Mouse (Mus musculus) embryo, embryonic 10.5 days (tissue): ENCODE measurements around the gene Nt5c.
"Not testable (repeated sequence)": the region's sequence is repeated elsewhere in the genome, so short reads cannot be mapped to it uniquely, and the experiment has no call there.

Source experiments
- DNase-seq: peaks from one replicate; pipeline ENCODE4 v3.0.0-alpha.2; 2015; ENCODE audit warnings: low spot score

The Nt5c gene

DNA sequence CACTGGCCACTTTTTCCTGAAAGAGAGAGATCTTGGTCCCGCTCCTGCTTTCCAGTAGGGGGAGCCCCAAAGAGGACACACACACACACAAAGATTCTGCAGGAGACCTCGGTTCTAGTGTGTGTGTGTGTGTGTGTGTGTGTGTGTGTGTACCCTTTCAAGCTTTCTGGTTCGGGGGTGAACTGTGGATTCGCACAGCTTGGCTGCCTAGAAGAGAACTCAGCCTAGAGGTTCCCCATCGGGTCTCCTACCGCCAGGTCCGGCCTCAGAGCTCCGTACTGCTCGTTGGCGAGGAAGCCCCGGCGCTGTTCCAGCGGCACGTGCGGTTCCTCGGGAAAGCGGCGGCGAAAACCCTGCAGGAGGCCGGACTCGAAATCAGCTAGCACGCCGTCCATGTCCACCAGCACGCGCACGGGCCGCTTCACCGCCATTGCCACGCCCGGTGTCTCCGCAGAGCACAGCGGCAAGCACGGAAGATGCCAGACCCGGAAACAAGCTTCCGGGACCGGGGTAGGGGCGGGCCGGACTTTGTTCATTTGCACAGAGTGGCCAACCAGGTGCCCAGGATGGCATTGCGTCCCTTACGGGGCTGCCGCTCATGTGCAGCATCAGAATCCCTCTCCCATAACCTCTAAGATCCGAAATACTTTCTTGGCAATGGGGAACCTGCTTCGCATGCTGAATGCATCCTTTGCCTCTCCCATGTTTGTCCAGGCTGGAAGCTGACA lies at the start of gene Nt5c:
Nt5c (minus strand) TSS at position 507 of the 728 bp plus-strand sequence.
- DNase-seq, result peak; percentile 87

DNA sequence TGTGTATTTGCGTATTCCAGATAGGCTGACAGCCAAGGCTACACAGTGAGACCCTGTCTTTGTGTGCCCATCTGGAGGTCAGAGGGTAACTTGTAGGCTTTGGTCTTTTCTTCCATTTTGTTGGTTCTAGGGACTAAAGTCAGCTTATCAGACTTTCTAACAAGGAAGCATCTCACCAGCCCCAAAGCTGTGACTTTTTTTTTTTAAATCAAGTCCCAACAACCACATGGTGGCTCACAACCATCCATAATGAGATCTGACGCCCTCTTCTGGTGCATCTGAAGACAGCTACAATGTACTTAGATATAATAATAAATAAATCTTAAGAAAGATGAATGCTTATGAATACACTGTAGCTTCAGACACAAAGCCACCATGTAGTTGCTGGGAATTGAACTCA lies 46.4 kb upstream of the Nt5c start:
- no peak for DNase-seq

DNA sequence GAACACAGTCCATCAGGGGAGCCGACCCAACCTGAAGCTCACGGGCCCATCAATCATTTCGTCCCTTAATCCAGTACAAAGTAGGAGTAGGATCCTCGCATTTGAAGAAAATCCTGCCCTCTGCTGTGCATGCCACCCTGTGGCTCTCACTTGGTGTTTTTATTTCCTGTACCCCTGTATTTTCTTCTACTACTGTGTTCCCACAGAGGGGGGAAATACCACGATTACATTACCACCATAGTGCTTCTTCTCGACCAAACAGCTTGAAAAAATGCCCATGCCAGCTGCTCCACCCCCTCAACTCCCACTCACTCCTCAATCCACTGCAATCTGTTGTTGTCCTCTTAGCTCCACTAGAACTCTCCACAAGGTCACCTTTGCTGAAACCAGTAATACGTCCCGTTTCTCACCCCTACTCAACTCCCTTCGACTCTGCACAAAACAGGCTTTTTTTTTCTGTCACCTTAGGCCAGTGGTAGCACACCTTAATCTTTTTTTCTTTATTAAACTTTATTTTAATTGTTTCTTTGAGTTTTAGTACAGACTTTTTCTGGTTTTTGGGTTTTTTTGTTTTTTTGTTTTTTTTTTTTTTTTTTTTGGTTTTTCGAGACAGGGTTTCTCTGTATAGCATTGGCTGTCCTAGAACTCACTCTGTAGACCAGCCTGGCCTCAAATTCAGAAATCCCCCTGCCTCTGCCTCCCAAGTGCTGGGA lies 45.4 kb upstream of the Nt5c start:
- DNase-seq, result peak; percentile 14

DNA sequence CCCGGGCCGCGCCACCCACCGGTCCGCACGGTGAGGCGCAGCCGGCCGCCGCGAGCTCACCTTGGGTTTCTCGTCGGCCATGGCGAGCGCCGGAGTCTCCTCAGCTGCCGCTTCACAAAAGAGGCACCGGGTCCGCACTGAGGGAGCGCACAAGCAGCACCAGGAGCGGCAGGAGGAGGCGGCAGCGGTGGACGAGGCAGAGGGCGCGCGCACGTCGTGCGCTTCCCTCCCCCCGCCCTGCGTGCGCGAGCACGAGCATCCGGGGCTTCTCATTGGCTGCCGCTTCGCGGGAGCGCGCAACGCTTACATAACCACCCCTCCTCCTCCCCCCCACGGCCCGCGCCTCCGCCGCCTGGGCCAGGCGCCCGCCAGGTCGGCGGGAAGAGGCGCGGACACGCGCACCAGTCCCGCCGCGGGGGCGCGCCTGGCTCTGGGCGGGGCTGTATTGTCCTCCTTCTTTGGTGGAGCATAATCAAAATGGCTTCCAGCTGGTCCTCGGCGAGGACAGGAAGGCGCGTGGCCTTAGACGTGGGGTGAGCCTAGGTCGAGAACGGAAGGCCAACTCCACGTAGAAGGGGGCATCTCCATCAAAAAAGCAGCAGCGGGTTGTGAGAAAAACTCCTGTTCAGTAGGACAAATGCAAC lies 44.5 kb upstream of the Nt5c start, which contains the start of gene Sumo2:
Sumo2 (minus strand) TSS at position 239 of the 644 bp plus-strand sequence.
- DNase-seq, result peak; percentile 98

DNA sequence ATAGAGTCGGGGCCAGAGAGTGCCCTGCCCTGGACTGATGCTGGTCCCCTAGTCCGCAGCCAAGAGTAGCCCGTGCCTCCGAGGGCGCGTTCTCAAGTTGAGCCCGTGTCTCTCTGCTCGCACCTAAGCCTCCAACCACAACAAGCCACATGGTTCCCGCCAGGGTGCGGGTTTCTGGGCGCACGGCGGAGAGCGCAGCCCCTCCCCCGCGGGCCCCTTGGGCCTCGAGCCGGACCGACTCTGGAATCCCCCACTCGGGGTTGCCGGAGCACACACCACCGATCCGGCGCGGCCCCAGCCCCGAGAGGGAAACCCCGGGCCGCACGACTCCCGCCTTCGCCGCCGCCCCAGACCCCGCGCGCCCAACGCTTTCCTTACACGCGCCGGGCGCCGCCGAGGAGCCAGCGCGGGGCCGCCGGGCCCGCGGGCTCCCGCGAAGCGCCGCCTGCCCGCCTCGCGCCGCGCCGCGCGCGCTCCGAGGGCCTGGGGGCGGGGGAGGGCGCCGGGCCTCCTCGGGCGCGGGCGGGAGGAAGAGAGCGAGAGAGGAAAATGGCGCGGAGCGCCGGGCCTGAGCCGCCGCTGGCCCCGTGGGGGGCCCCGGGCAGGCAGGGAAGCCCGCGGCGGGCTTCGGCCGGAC lies 43.9 kb upstream of the Nt5c start:
- DNase-seq, result peak; percentile 75

DNA sequence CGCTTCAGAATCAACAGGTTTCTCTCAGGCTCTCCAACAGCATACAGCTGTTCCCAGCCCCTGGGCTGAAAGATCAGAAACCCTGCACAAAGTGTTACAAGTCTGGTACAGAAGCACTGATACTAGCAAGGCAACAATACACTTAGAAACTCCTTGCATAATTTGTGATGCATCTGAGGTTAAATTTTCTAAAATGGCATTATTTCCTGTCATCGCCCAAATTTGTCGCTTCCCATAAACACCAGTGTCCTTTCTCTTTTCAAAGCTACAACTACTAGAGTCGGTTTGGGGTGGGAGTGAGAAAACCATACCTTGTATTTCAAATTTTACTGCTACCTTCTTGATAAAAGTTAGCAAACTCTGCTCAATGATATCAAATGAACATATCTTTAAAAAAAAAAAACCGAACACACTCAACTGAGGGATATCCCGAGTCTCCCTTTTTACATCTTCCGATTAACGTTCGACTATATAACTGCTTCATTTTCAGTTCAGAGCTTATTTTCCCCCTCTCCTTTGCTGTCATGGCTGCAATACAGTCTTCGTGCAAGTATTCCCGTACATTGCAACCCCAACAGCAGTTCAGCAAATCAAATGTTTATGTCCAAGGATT lies 43.2 kb upstream of the Nt5c start:
- no peak for DNase-seq

DNA sequence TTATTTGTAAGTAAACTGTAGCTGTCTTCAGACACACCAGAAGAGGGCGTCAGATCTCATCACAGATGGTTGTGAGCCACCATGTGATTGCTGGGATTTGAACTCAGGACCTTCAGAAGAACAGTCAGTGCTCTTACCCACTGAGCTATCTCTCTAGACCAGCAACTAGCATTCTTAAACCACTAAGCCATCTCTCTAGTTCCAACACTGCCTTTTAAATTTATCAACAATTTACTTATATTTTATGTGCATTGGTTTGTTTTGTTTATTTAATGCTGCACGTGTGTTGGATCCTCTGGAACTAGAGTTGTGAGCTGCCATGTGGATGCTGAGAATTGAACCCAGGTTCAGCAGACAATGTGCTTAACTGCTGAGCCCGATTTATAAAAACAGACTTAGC lies 34.8 kb upstream of the Nt5c start:
- not testable (repeated sequence) for DNase-seq

DNA sequence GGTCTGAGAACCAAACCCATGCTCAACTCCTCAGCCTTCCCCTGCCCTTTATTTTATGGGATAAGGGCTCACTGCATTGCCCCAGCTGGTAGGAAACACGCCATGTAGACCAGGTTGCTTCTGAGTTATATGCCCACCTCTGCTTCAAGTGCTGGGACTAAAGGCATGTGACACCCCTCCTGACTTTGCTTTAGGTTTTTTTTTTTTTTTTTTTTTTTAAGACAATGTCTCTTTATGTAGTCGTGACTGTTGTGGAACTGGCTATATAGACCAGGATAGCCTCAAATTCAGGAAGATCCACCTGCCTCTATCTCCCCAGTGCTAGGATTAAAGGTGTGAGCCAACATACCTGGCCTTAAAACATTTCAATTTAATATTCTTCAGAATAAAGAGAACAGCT lies 31.0 kb upstream of the Nt5c start:
- no peak for DNase-seq

DNA sequence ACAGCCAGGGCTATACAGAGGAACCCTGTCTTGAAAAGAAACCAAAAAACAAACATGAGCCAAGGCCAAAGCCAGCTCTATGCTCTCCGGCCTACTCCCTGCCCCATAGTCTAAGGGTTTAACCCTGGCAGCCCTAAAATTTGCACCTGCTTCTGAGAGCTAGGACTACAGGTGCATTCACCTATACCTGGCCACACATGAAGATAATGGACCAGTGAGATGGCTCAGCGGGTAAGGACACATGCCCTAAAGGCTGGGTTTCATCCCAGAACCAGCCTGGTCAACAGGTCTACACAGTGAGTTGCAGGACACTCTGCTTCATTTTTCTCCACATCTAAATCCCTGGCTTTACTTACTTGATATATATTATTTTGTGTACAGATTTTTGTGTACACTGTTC lies 30.6 kb upstream of the Nt5c start:
- DNase-seq, result no peak

DNA sequence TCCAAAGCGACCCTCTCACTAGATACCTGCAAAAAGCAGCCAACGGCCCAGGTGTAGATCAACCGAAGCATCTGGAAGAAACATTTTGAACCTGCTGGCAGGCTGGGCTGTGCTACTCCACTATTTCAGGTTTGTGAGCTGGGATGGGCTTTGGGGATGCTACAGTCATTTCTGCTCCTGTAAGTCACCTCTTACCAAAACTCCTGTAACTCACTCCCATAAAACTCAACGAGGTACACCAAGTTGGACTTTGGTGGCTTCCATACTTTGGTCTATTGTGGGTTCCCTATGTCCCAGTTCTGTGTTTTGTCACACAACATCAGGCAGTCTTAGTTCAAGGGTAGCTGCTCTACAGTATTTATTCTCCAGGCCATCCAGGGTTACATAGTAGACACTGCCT lies 29.4 kb upstream of the Nt5c start:
- no peak for DNase-seq

DNA sequence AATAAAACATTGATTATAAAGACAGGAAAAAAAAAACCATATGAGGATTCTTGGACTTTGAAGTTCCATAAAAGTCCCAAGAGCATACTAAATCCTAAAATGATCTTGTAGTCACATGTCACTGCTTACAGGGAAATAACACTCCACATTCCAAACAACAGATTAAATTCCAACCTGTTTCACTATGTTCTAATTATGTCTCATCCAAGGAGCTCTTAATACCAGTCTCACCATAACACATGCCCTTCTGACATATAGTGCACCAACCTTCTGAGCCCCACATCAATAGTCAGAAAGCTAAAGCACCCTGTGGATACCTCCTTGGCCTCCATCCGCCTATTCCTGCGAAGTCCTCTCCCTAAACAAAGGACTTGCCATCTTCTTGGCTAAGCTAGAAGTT lies 28.6 kb upstream of the Nt5c start:
- DNase-seq, result no peak

DNA sequence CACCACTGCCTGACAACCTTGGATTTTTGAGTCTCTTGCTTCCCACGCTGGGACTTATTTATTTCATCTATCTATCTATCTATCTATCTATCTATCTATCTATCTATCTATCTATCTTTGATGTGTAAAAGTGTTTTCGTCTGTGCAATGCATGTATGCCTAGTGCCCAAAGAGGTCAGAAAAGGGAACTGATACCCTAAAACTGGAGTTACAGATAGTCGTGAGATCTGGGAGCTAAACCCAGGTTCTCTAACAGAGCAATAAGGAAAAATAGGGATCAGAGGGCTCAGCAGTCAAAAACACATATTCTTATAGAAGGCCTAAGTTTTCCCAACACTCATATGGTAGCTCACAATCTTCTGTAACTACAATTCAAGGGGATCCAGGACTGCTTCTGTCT lies 27.9 kb upstream of the Nt5c start:
- DNase-seq, result no peak

DNA sequence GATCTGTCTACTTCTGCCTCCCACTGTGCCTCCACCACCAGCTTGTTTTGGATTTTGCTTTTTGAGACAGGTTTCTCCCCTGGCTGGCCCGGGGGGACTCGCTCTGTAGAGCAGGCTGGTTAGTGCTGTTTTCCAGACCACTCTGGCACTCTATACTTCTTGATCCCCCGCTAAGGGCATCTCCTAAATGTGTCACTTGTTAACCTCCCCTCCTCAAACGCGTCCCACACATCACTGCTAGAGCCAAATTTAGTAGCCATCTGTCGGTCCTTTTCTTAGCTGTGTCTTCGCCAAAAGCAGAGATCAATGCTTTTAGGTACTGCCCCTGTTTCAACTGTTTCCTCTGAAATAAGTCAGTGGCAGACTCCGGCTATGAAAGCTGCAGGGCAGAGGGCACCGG lies 27.0 kb upstream of the Nt5c start:
- DNase-seq, result no peak

DNA sequence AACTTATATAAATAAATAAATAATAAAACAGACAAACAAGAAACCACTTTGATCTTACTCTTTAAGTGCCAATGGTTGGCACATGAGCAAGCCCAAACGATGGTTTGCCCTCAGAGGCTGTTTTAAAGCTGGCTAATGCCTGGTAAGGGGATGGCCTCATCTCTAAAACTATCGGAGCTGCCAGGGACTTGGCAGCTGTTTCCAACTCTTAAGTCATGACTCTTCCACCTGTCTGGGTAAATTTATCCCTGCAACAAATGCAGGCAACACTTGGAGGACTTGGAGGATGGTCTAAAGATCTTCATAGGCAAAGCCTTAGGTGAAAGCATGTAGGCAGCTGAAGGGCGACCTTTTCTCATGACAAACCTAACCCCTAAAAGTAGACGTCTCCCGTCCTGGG lies 25.3 kb upstream of the Nt5c start:
- DNase-seq, result no peak

DNA sequence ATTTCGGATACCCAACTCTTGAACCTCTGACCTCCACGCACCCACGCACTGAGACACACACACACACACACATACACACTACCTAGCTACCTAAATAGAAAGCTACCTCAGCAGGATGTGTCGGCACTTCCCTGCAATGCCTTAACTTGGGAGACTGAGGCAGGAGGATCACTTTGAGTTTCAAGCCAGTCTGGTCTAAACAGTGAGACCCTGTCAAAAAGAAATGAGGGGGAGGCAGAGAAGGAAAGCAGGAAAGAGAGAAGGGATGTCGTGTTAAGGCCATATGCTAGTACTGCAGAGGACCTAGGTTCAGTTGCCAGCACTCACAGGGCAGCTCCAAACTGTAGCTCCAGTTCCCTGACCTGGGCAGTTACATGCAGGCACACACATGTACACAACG lies 23.4 kb upstream of the Nt5c start:
- DNase-seq, result no peak

DNA sequence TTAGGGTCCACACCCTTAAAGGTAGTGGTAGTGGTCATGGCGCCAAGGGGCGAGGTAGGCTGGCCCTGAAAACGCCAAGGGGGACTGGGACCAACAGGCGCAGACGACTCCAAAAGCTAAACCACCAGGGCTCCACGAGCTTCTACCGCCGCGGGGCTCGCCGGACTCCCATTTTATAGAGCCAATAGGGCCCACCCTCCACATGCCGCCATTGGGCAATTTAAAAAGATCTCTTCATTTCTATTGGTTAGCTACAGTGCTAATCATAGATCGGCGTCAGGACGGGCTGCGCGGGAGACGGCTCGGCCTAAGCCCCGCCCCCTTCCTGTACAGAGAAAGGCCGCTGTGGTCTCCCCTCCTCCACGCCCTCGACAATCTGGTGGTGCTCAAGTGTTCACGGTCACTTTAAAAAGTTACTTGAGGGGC lies 22.6 kb upstream of the Nt5c start, which contains the start of gene Jpt1:
Jpt1 (minus strand) TSS at position 150 of the 426 bp plus-strand sequence.
- peak; percentile 98 for DNase-seq

DNA sequence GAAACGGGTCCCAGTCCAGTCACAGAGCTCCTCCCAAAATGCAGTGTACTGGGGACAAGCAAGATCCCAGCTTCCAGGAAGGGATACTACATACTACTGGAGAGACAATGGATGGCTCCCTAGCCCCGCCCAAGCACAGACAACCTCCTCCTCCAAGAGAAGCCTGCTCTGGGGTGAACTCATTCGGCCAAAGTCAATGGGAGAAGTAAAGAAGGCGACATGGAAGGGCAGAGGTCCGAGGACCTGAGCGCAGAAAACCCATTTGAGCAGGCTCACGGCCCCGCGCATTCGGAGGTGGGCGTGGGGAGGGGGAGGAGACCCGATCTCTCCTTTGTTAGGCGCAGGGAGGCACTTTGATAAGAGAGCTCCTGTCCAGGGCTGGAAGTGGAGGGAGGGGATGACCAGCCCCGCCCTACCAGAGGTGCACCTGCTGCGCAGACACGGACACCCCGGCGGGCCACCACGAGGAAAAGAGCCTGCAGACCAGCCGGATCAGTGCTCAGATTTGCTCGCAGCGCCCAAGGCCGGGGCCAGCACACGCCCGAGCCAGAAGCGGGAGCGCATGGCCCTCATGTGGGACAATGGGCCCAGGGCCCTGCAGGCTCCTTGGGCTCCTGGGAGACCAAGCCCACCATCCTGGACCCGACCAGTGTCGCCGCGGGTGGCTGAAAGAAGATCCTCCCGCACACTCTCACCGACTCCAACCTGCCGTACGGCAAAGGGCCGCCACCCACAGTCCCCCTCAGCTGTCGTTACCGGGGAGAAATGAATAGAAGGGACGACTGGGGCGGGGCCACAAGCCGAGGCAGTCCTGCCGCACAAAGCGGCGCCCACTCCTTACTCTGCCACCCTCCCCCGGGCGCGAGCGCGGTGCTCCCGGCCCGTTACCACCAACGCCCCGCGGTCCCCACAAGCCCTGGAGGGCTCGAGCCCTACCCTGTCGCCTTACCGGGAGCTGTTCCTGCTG lies 21.9 kb upstream of the Nt5c start:
- peak; percentile 72 for DNase-seq

DNA sequence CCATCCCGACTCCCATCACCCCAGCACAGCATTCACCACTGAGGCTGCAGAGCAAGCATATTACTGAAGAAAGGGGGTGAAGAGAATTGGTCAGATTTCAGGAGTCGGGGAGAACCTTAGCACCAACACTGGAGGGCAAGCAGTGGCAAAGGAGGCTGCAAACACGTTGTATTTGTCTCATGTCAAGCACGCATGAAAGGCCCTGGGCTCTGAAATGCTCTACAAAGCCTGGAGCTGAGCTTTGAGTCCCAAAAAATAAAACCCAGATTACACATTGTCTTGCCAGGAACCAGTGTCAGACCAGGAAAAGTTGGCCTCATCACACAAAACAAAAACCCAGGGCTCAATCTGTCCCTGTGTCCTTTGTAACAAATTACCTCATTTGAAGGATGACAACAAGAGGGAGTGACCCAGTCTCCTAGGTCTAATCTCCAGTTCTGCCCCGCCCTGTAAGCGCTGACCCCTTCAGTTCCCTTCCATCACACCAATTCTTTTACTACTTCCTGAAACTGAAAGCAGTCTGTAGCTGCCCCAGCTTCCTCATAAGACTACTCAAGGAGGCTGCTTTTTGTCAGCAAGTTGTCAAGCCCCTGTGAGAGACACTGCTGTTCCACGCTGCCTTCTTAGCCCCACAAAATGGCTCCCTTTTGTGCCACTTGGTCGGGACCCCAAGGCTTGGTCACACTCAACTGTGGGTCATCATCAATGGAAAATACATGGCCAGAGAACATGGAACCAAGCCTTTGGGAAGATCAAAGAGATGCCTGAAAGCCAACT lies 20.9 kb upstream of the Nt5c start:
- peak; percentile 50 for DNase-seq

DNA sequence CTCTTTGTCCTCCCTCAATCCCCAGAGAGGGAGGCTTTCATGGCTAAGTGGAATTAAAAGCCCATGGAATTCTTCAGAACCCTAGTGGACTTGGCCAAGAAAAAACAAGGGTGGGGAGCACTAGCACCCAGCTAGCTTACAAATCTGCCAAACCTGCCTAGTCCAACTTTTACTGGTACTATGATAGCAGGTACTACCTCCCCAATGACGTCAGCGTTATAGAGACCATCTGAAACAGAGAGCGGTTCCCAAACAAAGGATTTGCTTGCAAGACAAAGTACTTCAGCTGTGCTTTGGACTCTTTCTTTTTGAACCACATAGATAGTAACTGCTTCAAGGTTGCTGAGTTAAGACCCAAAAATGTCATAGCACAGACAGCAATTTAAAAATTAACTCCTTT lies 20.3 kb upstream of the Nt5c start:
- no peak for DNase-seq

DNA sequence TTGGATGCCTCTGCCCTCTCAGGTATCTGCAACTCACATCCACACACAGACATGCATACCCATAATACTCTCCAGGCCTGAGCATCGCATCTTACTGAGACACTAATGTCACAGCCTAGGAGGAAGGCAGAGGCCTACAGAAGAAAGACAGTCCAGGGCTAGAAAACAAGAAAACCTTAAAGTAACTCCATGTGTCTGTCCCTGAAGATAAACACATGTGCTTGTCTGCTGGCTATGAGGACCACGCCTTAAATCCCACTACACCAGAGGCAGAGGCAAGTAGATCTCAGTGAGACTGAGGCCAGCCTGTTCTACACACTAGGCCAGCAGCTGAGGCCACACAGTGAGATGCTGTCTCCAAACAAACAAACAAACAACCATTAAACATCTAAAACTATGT lies 19.5 kb upstream of the Nt5c start:
- DNase-seq, result no peak
